Mouse (Mus musculus) A20 (cell line): ENCODE results near the gene Rab11fip5.

Experiments used
- DNase-seq: peaks from one replicate; pipeline ENCODE4 v3.0.0-alpha.2; 2011; ENCODE audit warnings: low read depth, low spot score

Gene Rab11fip5

DNA sequence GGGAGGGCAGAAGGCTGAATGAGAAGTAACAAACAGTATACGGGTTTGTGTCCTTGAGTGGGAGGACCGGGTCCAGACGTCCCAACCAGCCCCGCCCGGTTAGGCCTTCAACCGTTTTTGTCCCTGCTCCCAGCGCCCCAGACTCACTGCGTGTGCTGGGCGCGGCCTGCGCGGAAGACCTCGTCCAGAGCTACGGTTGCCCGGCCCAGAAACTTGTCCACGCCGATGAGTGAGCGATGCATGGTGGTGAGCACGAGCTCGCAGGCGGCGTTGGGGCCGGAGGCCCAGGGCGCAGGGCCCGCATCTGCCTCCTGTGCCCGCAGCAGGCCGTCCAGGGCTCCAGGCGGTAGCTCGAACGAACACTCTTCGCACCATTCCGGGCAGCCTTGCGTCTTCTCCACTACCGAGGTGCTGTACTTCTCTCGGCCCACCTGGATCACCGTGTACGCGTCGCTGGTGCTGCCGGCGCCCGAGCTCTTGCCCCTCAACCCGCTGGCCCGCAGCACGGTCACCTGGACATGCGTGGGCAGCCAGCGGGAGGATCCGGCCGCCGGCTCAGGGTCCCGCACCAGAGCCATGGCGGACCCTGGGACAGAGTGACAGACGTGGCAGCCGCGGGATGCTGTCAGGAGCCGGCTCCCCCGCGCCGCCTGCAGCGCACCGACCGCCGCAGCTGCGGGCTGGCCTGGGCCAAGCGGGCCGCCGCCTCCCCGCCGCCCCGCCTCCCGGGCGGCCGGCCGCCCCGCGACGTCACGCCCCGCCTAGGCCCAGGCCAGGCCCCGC lies at the start of gene Rab11fip5:
TSS of gene Rab11fip5 (minus strand) at position 684 of the 783 bp plus-strand sequence.
- no peak for DNase-seq

DNA sequence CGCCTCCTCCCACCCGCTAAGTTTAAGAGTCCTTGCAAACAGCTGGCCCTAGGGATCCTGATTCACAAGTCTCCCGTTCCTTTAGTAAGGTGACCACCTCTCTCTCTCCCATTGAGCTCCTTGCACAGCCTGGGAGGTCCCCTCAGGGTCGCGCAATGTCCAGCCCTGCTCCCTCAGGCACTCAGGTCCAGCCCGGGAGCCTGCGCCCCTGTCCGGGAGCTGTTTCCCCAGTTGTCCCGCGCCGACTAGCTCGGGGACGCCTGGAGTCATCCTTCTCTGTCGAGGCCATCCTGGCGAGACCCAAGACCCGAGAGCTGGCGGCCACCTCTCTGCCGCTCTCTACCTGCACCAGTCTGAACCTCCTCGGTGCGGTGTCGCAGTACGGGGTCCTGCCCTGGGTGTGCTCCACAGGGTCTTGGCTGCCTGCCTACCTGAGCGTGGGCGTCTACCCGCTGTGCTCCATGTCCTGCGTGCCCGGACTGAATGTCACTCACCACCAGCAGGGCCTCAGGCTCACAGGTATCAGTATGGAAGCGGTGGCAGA lies 49.5 kb upstream of the Rab11fip5 start, which contains the start of gene Noto:
TSS of gene Noto (plus strand) at position 51 of the 544 bp plus-strand sequence.
- DNase-seq, result no peak

DNA sequence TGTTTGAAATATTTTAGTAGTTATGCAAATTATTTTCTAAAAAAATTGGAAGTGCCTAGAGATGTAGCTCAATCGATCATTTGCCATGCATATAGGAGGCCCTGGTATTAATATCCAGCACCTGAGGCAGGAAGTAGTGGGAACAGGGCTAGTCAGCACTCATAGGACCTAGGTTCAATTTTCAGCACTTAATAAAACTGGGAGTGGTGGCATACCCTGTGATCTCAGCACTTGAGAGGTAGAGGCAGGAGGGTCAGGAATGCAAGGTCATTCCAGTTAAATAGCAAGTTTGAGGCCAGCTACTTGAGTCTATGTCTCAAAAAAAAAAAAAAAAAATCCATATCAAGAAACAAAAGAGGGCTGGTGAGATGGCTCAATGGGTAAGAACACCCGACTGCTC lies 44.7 kb upstream of the Rab11fip5 start:
- DNase-seq, result no peak

DNA sequence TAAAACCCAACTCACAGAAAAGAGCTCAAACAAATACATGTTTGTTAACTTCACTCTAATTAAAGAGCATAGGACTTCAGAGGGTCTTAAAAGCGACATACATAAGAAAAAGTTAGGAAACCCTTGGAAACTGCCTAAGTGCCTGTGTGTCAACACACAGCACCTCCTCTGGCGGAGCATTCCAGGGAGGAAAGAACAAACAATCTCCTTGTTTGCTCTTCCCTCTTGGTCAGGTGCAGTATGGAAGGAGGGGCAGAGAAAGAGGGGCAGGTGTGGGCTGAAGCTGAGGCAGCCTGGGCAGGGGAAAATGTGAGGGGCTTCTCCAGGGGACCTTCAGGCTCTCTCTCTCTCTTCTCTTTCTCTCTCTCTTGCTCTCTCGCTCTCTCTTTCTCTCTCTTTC lies 41.4 kb upstream of the Rab11fip5 start:
- DNase-seq, result no peak

DNA sequence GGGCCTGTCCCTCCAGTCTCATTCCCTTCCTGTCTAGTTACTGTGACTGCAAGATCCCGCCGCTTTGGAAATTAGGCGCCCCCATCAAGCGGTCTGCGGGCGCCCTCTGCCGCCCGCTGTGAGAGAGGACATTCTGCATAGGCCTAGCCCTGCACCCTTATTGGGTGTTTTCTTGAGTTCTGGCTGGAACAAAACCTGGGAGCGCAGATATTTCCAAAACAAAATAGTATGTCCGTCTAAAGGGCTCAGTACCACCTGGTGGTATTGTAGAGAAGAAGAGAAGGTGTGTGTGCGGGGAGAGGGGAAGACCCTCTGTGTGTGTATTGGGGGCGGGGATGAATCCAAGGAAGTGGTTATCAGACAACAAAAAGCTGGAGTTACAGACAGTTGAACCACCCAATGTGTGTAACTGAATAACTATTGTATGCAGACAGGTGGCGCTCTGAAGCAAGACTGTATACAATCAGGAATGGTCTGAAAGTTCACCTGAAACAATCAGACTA lies 36.4 kb upstream of the Rab11fip5 start:
- peak; percentile 67 for DNase-seq

DNA sequence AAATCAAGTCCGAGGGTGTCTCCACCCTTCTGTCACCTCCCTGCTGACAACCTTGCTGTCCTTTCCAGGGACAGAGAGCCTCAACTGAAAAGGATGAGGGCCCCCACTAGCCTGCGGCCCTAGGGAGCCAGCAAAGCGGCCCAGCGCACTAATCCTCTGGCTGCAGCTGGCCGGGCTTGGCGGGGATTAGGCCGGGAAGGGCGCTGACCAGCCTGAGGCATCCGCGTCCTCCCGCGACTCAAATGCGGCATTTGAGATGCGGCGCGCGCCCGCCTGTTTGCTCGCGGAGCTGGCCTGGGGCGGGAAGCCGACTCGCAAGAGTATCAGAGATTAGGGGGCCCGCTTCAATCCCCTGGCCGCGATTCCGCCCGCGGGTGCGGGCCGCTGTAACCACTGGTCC lies 34.6 kb upstream of the Rab11fip5 start:
- no peak for DNase-seq

DNA sequence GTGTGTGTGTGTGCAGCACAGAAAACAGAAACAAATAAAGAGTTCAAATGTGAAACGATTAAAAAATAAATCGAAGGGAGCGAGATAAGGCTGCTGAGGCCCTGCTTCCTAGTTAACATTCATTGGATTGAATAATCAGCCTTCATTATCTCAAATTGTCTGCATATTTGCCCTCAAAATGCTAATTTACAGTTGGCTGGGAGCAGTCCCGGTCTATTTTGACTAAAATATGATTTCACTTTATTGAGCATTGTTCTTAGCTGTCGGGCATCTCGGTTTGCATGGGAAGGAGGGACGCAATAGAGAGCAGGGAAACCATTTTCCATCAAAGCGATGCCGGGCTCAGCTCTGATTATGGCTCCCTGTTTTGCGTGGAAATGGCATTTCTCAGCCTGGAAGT lies 28.6 kb upstream of the Rab11fip5 start:
- DNase-seq, result no peak

DNA sequence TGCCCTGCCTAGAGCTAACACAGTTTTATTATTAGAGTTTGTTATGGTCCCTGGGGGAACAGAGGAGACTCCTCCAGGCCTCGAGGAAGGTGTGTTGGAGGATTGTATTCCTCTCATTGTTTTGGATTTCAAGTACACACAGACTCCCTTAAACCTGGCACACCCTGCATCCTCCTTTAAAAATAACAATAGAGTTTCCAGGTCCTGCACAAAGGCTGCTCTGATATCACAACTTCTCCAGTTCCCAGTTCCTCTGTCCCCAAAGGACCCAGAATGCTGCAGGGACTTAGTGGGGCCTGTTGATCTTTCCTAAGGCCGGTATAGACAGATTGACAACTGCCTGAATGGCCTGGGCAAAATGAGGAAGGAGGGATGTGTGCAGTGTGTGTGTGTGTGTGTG lies 28.2 kb upstream of the Rab11fip5 start:
- DNase-seq, result peak; percentile 6

DNA sequence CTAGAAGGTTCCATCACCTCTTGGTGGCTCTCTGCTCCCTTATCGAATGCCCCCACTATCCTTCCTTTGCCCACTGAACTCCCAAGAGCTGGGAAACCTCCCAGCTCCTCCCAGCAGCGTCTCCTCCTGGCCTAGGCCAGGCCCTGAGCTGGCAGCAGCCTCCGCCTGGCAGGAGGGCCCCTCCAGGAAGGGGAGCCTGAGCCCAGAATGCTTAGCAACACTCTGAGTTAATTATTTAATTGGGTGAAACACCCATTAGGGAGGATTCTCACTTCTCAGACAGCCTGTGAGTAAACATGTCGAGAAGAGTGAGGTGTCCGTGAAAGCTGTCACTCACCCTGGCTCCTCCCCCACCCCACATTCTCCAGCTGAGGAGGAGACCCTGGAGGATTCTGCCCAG lies 25.3 kb upstream of the Rab11fip5 start:
- no peak for DNase-seq

DNA sequence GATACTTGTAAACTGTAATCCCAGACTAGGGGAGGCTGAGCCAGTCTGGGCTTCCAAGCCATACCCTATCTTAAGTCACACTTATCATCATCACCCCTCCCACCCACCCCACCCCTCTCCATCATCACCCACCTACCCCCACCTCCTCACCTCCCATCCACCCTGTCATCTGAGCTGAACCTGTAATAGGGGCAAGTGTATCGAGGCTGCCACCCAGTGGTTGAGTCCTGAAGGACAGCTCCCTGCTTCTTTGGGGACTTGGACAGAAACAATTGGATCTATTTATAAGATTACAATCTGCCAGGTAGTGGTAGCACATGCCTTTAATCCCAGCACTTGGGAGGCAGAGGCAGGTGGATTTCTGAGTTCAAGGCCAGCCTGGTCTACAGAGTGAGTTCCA lies 22.7 kb upstream of the Rab11fip5 start:
- peak; percentile 45 for DNase-seq

DNA sequence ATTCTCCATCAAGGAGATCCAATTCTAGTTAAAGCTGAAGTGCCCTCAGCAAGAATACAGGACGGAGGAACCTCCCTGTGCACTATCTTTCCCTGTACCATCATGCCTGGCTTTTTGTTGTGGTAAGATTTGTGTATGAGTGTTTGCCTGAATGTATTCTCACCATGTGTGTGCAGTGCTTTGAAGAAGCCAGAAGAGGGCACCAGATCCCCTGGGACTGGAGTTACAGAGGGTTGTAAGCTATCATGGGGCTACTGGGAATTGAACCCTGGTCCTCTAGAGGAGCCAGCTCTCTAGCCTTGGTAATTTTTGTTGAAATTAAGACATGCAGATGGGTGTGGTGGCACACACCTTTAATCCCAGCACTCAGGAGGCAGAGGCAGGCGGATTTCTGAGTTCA lies 20.9 kb upstream of the Rab11fip5 start:
- DNase-seq, result no peak

DNA sequence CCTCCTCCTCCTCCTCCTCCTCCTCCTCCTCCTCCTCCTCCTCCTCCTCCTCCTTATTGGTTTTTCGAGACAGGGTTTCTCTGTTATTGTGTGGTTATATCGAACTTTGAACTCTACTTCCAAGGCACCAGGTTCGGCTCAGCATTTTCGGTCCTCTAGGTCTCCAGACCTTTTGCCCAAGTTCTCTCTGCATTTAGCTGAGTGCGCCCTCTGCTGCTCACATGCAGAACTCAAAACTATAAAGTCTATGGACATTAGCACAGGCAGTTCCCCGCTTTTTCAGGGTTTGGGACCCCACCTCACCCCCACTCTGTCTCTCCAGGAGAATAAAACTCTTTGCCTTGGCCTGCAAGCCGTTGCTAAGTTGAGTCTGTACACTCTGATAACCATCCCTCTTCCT lies 17.4 kb upstream of the Rab11fip5 start:
- DNase-seq, result peak; percentile 62

DNA sequence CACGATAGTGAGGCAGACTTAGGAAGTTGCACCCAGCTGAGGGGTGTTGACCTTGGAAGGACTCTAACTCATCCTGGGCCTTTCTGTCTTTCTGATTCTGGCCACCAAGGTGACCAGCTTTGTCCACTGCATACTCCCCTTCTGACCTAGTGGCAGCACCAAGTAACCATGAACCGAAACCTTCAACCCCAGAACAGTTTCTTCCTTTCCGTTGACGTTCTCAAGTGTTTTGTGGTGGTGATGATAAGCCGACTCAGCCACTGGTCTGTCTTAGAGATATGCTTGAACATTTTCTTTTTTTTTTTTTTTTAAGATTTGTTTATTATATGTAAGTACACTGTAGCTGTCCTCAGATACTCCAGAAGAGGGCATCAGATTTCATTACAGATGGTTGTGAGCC lies 14.2 kb upstream of the Rab11fip5 start:
- DNase-seq, result no peak

DNA sequence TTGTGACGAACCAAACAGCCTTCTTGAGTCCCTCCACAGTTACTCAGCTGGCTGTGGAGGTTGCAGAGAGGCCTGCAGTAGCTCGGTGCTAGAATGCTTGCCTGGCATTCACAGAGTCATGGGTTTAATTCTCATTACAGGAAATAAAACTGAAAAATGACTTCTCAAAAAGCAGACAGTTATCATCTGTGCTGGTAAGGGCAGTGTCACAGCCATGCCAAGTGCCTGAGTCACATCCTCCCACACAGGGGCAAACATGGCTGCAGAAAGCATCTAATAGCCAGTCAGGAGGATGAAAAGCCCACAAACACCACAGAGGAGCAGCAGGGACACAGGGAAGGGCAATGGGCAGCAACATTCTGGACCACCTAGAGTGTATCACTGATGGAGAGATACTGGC lies 8.4 kb upstream of the Rab11fip5 start:
- DNase-seq, result no peak

DNA sequence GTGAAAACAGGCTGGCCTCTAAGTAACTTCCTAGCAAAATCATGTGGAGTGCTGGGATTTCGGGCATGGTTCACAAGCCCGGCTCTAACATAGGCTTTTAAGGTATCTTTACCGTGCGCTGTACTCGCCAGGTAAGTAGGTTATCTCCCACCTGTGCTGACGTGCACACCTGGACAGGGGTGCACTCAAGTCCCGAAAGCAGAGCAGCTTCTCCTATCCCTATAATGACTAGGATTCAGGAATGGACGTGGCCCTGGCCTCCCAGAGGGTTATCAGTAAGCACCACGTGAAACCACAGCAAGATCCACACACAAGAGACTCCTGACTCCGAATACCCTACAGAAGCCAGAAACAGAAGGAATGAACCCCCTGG lies 7.2 kb upstream of the Rab11fip5 start:
- DNase-seq, result no peak

DNA sequence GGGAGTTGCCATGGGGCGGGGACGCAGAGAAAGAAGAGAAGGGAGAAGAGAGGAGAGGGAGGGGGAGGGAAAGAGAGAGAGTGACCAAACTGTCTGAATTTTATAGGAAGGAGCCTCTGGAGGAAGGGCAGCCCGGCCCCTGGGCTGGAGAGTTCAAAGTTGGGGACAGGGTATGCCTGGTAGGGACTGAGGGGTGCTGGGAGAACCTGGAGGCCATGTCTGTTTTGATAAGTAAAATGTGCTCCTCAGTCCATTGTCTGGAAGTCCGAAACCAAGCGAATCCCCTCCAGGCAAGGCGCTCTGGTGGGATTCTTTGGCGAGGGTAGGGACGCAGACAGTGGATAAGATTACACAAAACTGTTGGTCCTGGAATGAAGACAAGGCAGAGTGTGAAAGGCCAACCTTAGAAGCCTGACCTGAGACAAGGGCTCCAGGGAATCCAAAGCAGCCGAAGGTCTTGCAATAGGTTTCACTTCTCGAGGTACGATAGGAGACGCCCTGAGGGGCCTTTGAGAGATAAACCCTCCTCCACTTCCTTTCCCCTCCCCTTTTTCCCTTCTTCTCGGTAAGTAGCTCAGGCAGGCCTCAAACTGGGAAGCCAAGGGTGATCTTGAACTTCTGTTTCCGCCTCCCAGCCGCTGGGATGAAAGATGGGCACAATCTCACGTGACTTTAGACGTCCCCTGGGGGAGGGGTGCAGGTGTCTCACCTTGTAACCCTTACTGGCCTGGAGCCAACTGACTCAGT lies 6.6 kb upstream of the Rab11fip5 start:
- peak; percentile 32 for DNase-seq

DNA sequence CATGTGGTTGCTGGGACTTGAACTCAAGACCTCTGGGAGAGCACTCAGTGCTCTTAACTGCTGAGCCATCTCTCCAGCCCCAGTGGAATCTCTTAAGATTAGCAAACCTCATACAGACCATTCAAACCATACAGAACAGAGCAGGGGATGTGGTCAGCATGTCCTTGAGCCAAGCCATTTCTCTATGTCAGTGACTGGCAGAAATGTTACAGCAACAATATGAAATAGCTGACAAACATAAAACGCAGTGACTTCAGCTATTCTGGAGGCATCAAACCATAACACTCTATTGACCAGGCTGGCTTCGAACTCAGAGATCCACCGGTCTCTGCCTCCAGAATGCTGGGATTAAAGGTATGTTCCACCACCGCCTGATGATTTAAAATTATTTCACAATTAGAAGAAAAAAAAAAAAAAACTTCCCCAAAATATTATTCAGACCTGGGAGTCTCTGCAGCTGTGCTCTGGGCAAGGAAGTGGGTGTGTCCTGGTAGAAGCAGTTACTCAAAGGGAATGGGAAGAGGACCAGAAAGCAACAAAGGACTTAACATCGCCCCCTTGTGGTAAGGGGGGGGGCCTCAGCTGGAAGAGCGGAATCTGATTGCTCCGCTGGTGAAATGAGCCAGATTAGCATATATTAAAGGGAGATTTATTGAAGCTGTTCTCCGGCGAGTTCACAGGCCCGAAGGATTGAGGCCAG lies 5.9 kb upstream of the Rab11fip5 start:
- peak; percentile 59 for DNase-seq

DNA sequence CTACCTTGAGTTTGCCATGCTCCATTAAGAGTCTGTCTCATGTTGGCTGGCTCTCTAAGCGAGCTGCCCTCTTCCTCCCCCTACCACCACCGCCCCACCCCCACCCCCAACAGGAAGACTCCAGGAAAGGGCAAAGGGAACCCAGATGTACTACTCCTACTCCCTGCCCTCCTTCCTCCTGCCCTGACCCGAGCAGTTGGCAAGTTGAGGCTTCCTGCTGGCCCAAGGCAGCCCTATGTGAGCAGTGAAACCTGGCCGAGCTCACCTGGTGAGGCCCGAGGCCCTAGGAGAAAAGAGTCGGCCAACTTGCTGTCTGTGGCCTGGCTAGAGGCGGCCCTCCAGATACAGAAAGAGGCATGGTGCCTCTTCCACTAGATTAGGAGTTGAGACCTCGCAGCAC lies 4.2 kb upstream of the Rab11fip5 start:
- DNase-seq, result no peak

DNA sequence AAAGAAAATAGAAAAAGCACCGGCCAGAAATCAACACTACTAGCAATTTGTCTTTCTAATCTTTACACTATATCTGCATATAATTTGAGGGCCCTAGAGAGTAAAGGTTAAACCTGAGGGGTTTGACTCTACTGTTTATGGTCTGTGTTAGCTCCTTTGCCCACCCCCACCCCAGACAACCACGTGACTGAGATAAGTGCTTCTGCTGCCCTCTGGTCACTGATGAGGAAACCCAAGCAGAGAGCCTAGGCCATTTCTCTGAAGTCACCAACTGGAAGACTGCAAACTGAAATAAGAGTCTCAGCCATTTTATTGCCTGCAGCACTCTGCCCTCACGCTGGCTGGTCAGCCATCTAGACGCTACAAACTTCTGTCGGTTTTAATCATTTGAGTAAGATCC lies 3.4 kb upstream of the Rab11fip5 start:
- DNase-seq, result no peak

DNA sequence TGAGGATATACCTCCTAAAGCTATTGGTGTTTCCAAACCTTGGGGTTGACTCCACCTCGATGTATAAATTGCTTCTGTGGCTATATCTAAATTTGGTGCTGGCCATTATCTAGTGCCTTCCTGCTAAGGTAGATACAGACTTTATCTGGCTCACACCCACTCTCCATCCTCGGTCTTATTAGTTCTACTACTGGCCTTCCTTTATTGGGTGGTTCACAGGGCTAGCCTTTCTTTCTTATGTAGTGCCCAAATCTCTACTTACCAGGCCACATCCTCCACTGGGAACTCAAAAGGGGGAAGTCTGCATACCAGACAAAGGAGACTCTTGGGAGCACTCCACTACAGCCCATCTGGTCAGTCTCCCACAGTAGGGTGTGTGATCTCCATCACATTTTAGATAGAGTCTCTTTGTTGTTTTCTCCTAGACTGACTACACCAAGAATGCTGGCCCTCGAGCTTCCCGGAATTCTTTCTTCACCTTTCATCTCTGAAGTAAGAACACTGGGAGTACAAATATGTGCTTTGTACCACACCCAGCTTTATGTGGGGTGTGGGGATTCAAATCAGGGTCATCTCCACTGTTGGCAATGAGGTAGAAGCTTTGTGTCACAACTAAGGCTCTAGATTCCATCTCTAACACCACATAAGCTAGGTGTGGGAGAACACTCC lies 2.8 kb upstream of the Rab11fip5 start:
- no peak for DNase-seq

DNA sequence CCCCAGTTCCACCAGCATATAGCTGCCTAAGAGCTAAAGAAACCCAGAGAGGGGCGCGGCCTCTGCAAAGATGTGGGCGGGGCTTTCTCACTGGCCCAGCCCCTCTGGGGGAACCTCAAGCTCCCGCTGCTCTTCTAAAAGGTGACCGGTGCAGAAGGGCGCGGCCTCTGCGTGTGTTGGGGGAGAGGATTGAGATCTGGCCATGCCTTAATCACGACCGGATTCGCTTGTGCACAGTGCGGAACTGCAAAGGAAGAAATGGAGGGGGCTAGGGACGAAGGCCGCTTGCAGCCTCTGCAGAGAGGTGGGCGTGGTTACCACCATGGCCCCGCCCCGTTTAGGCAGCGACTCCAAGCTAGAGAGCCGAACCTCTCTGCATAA lies 290 bp upstream of the Rab11fip5 start:
- peak; percentile 97 for DNase-seq
